Mouse (Mus musculus) NIH3T3 (cell line): ENCODE results near the gene Dennd1b.

ENCODE experiments used
- DNase-seq: peaks from one replicate; pipeline ENCODE4 v3.0.0-alpha.2; 2012; ENCODE audit warnings: low read depth

Gene Dennd1b

GRCm38 (mm10) chr1:138963161-138963867, at the start of gene Dennd1b:
Gene Dennd1b (plus strand): TSS chr1:138963435.
- peak; percentile 57 for DNase-seq

- peak; percentile 15 for DNase-seq
Measured at GRCm38 (mm10) chr1:138915596-138915995, 47.6 kb upstream of the Dennd1b start.

GRCm38 (mm10) chr1:138919601-138920000, 43.6 kb upstream of the Dennd1b start:
- DNase-seq, result no peak

GRCm38 (mm10) chr1:138920082-138920481, 43.2 kb upstream of the Dennd1b start:
- DNase-seq, result no peak

GRCm38 (mm10) chr1:138920799-138921198, 42.4 kb upstream of the Dennd1b start:
- no peak for DNase-seq

GRCm38 (mm10) chr1:138922886-138923285, 40.3 kb upstream of the Dennd1b start:
- DNase-seq, result no peak

GRCm38 (mm10) chr1:138924282-138924681, 39.0 kb upstream of the Dennd1b start:
- DNase-seq, result no peak

- peak; percentile 98 for DNase-seq
Measured at GRCm38 (mm10) chr1:138928671-138929483, 34.4 kb upstream of the Dennd1b start.

GRCm38 (mm10) chr1:138929985-138930384, 33.2 kb upstream of the Dennd1b start:
- DNase-seq, result peak; percentile 14

- DNase-seq, result peak; percentile 59
Measured at GRCm38 (mm10) chr1:138930856-138931255, 32.4 kb upstream of the Dennd1b start.

GRCm38 (mm10) chr1:138936169-138936568, 27.1 kb upstream of the Dennd1b start:
- peak; percentile 44 for DNase-seq

- peak; percentile 51 for DNase-seq
Measured at GRCm38 (mm10) chr1:138937686-138938370, 25.4 kb upstream of the Dennd1b start.

- DNase-seq, result no peak
Measured at GRCm38 (mm10) chr1:138939579-138940139, 23.6 kb upstream of the Dennd1b start.

- DNase-seq, result no peak
Measured at GRCm38 (mm10) chr1:138940407-138940806, 22.8 kb upstream of the Dennd1b start.

- no peak for DNase-seq
Measured at GRCm38 (mm10) chr1:138952173-138952572, 11.1 kb upstream of the Dennd1b start.

- no peak for DNase-seq
Measured at GRCm38 (mm10) chr1:138954978-138955377, 8.3 kb upstream of the Dennd1b start.

GRCm38 (mm10) chr1:138955455-138955854, 7.8 kb upstream of the Dennd1b start:
- no peak for DNase-seq

GRCm38 (mm10) chr1:138956511-138956910, 6.7 kb upstream of the Dennd1b start:
- DNase-seq, result no peak

GRCm38 (mm10) chr1:138957111-138957510, 6.1 kb upstream of the Dennd1b start:
- no peak for DNase-seq

GRCm38 (mm10) chr1:138958863-138959262, 4.4 kb upstream of the Dennd1b start:
- DNase-seq, result no peak

- DNase-seq, result peak; percentile 45
Measured at GRCm38 (mm10) chr1:138959903-138960483, 3.2 kb upstream of the Dennd1b start.
